Mouse (Mus musculus) brain, embryonic 14.5 days (tissue): ENCODE results near the gene Exo1.

Source experiments
- CTCF ChIP-seq: fragments of 200-500 bp; IDR thresholded peaks from 2 replicates; pipeline ENCODE4 v1.5.1; 2012; ENCODE audit warnings: inconsistent platforms, mild to moderate bottlenecking, moderate library complexity, borderline replicate concordance; ENCODE audit not compliant: insufficient read depth, insufficient read length; ENCODE audit errors: extremely low read depth
- POLR2A ChIP-seq: fragments of 200-500 bp; IDR thresholded peaks from 2 replicates; pipeline ENCODE4 v1.6.1; 2012; ENCODE audit warnings: mild to moderate bottlenecking, inconsistent platforms, borderline replicate concordance; ENCODE audit not compliant: poor library complexity, insufficient read depth, insufficient read length, severe bottlenecking; ENCODE audit errors: extremely low read depth

DNA sequence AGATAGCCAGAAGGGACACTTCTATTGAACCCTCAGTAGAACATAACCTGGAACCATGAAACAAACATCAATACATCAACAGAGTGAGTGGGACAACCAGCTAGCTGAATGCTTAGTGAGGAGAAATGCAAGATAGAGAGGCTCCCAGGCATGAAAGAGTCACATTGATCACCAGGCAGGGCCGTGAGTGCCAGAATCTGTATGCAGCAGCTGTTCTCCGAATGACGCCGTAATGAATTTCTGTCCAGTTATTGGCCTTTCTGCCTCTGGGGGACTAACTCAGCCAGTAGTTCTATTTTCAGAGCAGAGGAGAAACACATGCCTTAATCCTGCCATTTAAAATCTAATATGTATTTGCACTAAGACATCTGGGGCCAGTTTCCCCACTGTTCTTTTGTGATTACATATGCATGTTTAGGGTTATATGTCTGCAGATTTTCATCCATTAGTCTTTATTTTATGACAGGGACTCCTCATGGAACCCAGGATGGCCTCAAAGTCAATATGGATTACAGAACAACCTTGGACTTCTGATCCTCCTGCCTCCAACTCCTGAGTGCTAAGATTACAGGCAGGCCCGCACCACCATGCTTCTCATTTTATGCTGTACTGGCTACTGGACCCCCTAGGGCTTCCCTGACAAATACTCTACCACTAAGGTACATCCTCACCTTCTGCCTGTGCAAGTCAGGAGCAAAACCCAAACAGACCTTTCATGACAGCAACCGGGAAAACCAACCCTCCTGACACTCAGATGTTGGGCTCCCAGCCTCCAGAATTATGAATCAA lies 8.2 kb upstream of the Exo1 start:
- TF ChIP-seq POLR2A (no peak), CTCF (no peak)
